Mouse (Mus musculus): ENCODE data around the gene Ubiad1.
A peak's percentile ranks its signal among the peaks of the same experiment; 100 is the strongest.

The Ubiad1 gene

GRCm38 (mm10) chr4:148399437-148400094 is 45.0 kb downstream of the Ubiad1 start:
- DNase-seq: no peak

- DNase-seq: peak in 1 of 2 experiments; percentile 65
These were observed 46.9 kb downstream of the Ubiad1 start for GRCm38 (mm10) chr4:148397531-148398287.

DNA sequence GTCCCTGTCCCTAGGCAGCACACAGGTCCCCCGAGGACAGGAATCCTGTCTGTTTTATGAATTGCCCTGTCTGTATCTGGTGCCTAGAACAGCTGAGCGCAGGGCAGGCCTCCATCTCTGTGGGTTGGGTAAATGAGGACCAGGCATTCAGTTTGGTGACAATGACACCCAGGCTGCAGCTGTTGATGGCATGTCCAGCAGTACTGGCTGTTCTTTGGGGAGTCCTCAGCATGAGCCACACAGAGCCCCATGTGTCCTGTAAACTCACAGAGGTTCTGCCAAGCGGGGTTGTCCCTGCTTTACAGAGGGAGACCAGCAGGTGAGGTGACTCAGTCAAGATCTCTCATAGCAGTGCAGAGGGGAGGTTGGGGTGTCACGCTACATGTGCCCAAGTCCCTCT is 47.5 kb downstream of the Ubiad1 start:
- DNase-seq: no peak

DNA sequence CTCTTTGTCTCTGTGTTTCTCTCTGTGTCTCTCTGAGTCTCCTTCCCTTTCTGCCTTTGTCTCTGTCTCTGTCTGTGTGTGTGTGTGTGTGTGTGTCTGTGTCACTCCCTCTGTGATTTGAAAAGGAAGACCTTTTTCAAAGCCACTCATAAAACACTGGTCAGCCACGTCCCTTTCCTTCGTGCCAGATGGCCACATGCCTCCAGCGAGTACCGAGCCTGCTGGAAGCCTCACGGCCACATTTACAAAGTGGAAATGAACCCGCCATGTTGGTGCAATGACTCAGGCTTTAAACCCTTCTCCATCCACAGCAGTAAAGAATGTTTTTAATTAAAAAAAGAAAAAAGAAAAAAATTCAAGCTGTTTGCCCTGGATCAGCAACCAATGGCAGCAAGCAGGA is 48.7 kb downstream of the Ubiad1 start:
- peak; percentile 60 to 63 for DNase-seq

GRCm38 (mm10) chr4:148395198-148395597 is 49.4 kb downstream of the Ubiad1 start:
- no peak for DNase-seq

GRCm38 (mm10) chr4:148391714-148392310 is 52.8 kb downstream of the Ubiad1 start:
- DNase-seq: no peak

DNA sequence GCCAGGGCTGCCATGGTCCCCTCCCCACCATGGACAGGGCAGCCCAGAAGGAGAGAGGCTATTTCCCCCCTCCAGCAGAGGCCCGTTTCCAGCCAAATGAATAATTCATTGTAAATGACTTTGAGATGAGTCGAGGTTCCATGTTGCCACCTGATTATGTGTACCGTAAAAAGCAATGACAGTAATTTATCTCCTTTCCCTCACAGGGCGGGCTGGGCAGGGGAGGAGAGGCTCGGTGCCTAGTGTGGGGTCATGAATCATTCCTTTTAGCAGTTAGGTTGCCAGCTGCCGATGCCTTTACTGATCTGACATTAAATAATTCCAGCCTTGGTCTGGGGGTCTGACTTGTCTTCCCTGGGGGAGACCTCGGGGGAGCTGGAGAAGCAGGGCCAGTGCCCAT is 54.9 kb downstream of the Ubiad1 start:
- no peak for DNase-seq

GRCm38 (mm10) chr4:148389047-148389446 is 55.5 kb downstream of the Ubiad1 start:
- no peak for DNase-seq

GRCm38 (mm10) chr4:148385269-148385668 is 59.3 kb downstream of the Ubiad1 start:
- no peak for DNase-seq
